Mouse (Mus musculus) retina, embryonic 14.5 days (tissue): ENCODE data around the gene Golgb1.

Experiments
- DNase-seq: peaks from one replicate; pipeline ENCODE4 v3.0.0-alpha.2; 2015; ENCODE audit warnings: low spot score

The Golgb1 gene

DNA sequence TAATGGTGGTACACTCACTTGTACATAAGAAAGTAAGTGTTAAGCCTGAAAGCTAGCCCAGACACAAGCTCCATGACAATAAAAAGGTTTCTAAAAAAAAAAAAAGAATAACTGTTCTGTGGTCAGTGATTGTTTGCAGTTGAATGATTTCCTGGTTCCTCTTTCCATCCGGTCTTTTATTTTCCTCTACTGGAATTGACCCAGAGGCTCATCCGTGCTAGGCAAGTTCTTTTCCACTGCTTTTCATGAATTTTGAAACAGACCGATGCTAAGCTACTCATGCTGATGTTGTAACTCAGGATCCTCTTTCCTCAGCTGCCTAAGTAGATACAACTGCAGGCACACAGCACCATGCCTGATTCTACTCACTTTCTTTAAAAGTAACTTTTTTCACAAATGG lies 45.5 kb downstream of the Golgb1 start:
- DNase-seq, result no peak

DNA sequence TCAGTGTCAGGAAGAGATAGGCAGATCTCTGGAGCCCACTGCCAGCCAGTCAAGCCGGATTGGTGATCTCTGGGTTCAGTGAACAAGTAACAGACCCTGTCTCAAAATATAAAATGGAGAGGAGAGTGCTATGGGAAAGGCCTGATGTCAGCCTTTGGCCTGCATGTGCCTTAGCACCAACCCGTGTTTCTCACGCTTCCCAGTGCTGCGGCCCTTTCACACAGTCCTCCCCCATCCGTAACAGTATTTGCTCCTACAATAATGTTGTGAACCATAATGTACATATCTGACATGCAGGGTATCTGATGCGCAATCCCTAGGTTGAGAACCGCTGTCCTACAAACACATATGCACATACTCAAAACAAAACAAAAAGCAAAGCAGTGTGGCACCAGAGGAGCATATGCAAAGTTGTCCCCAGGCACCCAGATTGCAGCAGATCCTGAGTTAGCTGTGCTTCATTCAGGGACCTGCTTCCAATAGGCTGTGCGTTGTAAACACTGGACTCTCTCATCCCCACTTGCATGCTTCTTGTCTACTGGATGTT lies 46.2 kb downstream of the Golgb1 start:
- DNase-seq, result no peak

DNA sequence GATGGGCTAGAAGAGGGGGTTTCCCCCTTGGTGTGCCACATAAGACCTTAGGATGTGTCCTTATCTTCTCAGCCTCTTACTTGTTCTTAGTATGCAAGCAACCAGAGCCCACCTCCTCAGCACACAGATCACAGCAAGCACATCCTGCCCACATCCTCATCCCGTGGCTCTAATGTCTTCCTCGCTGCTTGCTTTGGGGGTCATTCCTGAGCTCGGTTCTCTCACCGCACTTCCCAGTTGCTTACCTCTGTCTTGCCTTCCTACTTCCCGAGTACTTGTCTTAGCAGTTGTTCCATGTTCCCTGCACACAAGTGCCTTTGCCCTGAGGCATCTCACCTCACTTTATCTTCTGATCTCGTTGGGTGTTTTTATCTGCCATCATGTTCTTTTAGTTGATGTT lies 47.0 kb downstream of the Golgb1 start:
- DNase-seq, result no peak

DNA sequence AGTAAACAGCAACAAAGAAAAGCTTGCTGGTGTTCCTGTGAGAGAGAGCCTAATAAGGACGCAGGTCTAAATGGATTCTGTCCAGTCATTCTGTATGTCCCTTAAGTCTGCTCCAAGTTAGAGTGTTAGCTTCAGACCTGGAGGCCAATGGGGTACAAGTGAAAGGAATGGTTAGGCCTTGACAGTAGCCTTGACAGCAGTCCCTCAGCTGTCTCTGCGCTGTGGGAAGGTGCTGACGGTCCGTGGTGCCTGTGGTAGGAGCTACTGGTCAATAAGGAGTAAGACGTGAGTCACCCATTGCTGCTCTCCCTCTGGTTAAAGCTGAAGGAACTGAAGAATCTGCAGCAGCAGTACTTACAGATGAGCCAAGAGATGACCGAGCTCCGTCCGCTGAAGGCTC lies 49.4 kb downstream of the Golgb1 start:
- no peak for DNase-seq

DNA sequence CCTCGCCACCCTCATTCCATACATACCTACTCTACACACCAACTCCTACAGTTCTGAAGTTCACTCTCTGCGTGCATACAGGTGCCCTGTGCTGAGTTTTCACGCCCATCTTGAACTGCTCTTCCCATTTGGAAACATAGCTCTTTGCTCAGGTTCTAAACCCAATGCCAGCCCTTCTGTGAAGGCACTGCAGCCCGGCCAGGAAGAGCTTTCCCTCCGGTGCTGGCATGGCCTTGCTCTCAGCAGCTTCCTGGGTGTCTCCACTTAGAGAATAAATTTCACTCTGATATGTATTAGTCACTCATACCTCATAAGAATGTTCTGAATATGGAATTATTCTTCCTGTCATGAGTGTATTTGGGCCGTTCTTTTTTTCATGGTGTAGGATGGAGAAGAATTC lies 50.4 kb downstream of the Golgb1 start:
- DNase-seq, result no peak

DNA sequence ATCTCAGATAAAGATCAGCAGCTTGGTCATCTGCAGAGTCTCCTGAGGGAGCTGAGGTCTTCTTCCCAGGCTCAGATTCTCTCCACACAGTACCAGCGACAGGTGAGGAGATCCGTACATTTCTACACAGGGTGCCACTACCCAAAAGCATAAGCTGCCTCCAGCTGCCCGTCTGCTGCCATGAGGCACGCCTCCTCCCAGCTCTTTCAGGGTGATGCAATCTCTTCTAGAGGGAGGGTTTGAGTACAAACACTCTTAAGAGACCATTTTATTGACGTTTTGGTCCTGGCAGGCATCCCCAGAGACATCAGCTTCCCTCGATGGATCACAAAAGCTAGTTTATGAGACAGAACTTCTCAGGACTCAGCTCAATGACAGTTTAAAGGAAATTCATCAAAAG lies 50.9 kb downstream of the Golgb1 start:
- DNase-seq, result no peak

DNA sequence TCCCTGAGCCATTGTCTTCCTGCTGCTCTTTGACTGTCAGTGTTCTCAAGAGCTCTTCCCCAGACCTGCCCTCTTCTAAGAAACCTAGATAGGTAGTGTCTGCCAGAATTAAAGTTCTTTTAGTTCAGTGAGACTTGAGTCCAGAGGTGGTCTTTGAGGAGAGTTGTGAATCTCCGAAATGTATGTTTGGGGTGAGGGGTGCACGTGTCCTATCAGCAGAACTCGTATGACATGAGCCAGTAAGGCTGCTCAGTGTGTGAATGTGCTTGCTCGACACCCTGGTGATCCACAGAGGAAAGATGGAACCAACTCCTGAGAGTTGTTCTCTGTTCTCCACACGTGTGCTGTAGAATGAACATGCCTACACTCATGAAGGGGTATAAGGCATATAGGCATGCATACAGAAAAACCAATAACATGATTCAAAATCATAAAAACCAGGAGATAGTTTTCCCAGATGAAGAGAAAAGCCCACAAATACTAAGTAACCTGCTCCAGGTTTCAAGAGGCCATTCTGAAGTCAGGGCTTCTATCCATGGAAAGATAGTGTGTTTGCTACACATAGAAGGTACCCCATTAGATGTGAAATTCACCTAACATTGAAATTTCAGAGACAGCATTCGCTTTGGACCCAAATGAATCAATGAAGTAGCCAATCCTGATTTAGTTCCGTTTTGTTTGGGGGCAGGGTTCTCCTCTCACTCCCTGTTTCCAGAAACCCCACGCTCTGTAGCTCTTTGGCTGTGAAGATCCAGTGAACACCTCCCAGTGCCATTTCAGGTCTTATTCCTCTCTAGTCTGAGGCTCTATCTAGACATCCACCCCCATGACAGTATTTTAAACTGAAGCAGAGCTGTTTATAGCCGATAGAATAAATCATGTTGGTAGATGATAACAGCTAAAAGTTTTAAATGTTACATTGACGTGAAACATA lies 51.8 kb downstream of the Golgb1 start:
- no peak for DNase-seq

DNA sequence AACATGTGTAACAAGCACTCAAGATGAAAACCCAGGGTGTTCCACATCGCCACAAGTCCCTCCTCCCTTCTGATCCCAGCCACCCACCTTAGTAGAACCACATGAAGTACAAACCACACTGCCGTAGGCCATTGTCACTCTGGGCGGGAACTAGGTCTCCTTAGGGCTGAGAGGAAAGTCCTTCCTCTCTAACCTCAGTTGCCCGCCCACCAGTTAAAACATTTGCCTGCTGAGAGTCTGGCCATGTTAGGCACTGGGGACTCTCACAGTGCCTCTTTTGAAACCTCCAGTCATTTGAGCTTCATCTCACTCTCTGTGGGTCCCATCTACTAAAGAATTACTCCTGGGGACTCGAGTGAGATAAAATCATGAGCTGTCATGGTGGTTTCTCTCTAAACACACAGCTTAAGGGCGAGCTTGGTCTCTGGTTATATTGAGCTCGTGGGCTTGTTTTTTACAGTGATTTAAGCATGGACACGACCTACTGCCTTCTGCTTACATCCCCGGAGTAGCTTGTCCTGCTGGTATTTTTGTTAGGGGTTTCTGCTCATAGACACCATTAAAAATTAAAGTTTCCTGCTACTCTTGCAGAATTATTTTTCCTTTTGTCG lies 52.7 kb downstream of the Golgb1 start:
- no peak for DNase-seq

DNA sequence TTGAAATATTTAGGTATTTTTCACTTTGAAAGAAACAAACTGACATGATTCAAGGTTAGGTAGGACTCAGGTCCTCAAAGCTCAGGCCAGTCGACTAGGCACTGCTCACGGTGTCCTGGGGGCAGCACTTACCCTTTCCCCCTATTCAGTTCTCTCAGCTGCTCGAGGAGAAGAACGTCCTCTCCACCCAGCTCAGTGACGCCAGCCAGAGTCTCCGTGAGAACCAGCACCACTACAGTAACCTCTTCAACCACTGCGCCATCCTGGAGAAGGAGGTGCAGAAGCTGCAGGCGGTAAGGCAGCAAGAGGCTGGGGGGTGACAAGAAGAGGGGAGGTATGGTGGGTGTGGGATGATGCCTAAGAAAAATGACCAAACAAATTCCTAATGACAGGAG lies 53.2 kb downstream of the Golgb1 start:
- DNase-seq, result no peak

DNA sequence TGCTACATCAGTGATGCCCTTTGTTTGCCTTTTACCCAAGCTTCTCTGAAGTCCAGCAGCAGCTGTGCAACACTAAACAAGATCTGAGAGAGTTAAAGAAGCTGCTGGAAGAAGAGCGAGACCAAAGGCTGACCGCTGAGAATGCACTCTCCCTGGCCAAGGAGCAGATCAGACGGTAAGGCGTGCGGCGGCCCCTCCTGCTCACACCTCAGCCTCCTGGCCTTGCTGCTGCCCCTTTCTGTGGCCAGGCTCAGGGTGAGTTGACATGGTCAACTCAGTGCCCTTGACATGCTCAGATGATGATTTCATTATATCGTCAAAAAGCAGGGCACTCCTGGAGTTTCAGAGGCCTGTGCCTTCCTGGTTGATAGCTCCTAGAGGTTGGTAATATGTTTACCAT lies 54.3 kb downstream of the Golgb1 start:
- no peak for DNase-seq

DNA sequence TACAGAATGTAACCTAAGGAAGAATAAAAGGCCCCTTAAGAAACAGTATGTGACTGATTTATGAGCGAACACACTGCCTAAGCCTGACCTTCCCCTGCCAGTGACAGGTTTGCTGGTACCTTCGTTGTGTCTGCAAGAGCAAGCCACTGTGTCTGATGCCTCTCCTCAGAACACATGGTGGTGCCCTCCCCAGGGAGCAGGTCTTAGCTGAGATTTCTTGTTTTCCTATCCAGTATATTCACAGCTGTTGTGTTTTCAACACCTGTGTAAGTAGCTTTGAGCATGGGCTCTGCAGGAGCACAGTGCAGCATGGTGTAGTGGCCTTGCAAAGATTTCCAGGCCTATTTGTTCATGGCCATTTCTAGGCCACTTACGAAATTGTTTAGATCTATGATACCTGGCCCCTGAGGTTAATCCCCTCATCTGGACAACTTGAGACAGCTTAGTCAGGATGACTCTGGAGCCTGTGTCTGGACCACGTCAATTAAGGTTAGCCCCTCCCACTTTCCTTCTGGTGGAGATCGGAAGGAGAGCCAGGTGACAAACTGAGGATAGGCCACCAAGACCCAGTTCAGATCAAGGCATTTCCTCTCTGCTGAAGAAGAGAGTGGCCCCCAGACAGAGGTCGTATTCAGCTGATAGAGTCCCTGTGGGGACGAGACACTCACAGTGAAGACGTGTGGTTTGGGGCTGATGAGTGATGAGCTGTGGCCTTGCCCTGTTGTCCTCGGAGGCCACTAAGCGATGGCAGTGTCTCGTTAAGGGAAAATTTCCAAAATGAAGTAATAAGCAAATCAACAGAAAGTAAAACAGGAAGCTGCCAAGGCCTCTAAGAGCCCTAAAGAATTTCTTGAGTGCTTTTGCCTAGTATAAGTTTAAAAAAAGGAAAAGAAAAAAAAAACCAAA lies 55.5 kb downstream of the Golgb1 start:
- DNase-seq, result no peak

DNA sequence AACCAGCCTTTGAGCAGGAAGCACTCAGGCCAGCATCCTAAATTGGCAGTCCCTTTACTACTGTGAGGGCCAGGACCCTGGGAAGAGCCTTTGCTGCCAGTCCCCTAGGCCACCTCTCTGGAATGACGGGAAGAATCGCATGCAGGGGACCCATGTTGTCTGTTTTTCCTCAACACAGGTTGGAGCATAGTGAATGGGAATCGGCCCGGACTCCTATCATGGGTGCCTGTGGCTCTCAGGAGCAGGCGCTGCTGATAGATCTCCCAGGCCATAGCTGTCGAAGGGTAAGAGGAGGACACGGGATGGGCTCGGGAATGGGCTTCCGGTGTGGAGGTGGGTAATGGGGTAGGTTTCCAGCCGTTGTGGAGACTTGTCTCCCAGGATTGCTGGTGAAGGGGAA lies 56.4 kb downstream of the Golgb1 start:
- no peak for DNase-seq

DNA sequence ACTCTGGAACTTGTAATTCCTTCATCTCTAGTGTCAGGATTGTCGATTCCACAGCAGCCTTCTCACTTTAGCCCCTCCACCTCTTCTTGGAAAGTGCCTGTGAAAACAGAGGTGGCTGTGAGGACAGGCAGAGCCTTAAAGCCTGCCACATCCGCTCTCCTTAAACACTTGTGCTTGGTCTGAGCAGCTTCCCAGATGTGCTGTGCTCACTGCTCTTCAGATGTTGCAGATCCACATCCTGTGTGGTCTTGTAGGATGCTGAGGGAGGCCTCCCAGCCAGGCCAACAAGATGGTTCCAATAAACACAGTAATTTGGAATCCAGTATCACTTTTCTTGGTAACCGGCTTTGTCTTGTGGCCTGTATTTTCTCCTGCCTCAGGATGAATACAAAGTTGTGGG lies 57.0 kb downstream of the Golgb1 start:
- DNase-seq, result no peak

DNA sequence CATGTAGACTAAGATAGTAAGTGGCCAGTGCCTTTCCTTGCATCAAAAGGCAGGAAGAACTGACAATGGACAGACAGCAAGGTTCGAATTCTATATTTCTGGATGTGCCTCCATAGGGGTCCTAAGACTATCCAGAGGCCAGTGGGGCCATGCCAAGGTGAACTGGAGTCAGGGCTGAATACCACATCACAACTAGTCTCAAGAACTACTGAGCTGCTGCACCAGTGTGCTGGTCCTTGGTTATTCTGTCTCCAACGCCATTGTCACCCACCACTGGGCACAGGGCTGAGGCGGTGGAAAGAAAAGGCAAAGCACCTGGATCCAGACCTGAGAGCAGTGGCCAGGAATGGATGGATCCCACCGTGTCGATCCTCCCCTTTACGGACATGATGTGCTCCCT lies 57.6 kb downstream of the Golgb1 start:
- no peak for DNase-seq

DNA sequence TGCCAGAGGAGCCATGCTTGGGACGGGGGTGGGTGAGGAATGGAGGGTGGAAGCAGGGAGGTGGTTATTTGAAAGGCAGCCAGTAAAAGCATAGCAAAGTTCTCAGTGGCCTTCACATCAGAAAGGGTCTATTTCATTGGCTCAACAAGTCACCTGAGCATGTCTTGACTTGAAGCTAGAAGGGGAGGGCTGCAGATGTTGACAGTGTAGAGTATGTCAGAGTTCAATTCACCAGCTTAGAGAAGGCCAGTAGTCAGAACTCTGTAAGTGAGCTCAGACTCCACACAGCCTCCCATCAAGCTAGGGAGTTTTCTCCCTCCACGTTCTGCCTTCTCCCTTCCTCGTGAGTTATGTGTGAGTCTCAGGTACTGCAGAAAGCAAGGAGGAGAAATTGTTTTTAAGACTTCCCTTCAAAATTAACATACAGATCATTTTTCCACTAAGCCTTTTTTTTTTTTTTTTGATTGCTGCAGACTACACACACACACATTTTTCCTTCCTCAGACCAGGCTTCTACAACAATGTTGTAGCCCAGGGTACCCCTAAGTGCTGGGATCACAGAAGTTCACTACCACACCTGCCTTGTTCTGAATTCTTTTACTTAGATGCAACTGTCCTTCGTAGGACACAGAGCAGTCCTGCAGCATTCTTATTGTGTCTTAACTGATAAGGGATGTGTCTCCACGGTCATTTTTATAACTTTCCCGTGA lies 59.3 kb downstream of the Golgb1 start:
- no peak for DNase-seq

DNA sequence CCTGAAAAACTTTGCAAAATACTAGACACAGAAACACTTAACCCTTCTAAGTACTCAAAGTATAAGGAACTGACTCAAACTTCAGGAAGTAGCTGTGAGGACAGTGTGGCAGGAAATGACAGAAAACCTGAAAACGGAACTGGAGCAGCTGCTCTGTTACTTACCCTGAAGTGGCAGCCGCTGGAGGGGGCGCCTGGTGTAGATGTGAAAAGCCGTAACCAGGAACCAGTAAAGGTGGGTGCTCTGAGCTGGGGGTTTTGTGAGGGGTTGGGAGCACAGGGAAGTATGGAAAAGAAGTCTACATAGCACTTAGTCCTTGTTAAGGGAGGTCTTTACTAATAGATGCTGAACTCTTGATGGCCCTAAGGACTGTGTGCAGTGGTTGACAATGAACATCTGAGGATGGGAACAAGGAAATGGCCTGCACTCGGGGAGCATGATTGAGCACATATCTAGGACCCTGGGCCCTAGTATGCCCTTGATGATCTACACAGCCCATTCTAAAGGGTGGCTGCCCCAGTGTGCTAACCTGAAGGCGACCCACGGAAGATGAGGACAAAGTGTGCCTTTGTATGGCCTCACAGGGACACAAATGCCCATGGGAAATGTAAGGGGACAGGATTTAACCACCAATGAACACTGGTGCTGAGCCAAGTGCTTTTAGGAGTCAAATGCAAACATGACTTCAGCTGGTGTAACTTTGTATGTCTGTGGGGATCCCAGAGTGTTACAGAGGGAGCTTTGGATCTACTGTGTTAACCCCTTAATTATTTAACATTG lies 60.1 kb downstream of the Golgb1 start, which contains the start of gene Hcls1:
Hcls1 (plus strand) TSS at position 143 of the 780 bp plus-strand sequence.
- DNase-seq, result no peak

DNA sequence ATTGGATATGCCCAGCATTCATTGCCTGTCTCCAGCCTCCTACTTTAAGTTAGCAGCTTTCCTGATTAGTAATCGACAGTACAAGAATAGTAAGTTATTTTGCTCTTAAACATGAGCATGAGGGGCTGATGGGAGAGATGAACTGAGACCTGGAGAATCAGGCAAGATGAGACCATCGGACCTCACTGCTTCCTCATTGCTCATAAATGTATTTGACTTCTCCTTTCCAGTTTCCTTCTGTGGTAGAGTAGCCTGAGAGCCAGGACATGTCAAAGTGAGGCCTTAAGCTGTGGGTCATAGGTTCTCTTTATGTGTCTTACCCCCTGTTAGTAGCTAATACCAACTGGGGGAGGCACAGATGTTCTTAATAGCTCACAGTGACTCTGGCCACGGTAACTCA lies 60.9 kb downstream of the Golgb1 start:
- DNase-seq, result no peak

DNA sequence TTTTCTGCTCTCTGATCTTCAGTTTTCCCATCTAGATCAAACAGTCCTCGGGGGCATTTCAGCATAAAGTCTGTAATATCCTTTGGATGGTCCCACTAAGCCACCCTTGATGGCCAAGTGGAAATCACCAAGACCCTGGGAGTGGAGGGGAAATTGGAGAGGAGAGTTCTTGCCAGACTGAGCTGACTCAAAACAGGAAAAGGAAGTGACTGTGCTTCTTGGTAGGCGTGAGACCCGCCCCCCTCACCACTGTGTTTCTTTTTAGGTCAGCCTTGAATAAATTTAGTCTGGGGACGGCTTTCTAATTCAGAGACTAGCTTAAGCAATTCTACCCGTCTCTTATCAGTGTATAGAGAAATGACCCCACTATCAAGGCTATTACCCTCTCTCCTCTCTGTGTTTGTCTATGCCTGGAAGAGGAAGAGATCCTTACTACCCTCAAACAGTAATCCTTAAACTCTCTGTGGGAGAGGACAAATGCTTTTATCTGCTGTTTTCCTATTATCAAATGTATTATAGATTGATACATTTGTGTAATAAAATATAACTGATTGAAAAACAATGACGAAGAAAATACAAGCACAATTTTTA lies 66.3 kb downstream of the Golgb1 start:
- DNase-seq, result no peak

DNA sequence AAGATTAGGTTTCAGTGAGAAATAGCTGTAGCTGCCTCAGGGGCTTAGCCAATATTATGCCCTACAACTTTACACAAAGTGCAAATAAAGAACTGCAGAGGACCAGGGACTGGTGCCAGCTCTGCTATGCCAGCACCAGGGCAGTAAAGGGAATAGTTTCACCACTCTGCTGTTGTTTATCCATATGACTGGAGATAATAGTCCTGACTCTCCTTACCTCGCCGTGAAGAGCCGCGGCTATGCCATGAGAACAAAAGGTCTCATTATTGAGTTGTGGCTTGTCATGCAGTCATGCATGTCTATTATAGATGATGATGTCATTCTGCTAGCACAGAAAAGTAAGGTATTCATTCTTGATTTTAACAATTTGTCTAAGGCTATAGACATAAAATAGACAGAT lies 67.0 kb downstream of the Golgb1 start:
- DNase-seq, result peak; percentile 45

DNA sequence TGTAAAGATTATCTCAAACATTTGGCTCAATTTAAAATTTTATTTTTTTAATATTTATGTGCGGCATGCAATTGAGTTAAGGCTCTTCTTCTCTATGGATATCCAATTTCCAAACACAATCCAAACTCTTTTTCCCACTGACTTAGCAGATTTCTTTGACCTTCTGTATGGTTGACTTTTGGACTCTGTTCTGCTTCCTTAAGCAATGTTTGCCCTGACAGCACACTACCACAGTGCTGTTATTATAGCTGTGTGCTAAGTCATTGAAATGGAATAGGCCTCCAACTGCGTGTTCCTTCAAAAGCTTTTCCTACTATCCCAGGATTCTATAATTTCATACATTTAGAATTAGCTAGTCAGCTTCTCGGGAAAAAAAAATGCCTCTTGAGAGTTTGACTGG lies 68.7 kb downstream of the Golgb1 start:
- DNase-seq, result no peak
